Mouse (Mus musculus) spleen, adult 2 months (tissue): ENCODE results near the gene Lsm14a.

Experiments used
- CTCF ChIP-seq: fragments of 200-500 bp; IDR thresholded peaks from 2 replicates; pipeline ENCODE4 v1.5.1; 2011; ENCODE audit warnings: mild to moderate bottlenecking, inconsistent platforms; ENCODE audit not compliant: insufficient read depth, insufficient read length, insufficient replicate concordance; ENCODE audit errors: extremely low read depth
- POLR2A ChIP-seq: fragments of 200-500 bp; IDR thresholded peaks from 2 replicates; pipeline ENCODE4 v1.6.1; 2011; ENCODE audit warnings: low read depth, low read length, inconsistent platforms

DNA sequence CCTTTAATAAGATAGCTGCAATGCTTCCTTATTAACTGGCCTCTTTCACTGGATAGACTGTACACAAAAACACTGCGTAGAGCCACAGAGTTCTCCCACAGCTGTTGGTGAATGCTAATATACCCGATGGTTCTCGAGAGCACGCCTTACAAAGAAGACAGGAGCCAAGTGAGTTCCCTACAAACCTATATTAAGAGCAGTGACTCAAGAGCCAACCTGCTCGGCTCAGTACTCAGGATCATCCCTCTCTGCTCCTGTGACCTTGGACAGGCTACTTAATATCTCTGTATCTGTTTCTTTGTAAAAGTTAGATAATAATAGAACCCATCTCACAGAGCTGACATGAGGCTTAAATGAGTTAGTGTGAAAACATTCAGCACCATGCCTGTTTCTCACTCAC, 42.9 kb downstream of the Lsm14a start:
- TF ChIP-seq POLR2A (no peak), CTCF (no peak)
